Mouse (Mus musculus) left cerebral cortex, adult 18-20 months (tissue): ENCODE measurements around the gene Emc7. TPM values are rescaled to one million over a fixed set of nuclear protein-coding genes. Genes with fewer than 3 reads are reported as not detected.

Experiments used
- DNase-seq, 2 experiments: peaks; one replicate each; pipeline ENCODE4 v3.0.0; 2021 to 2022; ENCODE audit warnings: low spot score in 2 of 2, mixed read lengths in 1 of 2
- total RNA-seq, 2 experiments: library from RNA; stranded (reverse); gene quantifications; 2 replicates each; pipeline ENCODE4 v1.2.3; 2021

Gene Emc7
- total RNA-seq, 2 experiments from 2014 or later = 49.8 to 51.8 TPM

GRCm38 (mm10) chr2:112474997-112475724 lies 20.4 kb downstream of the Emc7 start:
- DNase-seq = no peak

- no peak for DNase-seq
Observed at GRCm38 (mm10) chr2:112476554-112476953, 21.8 kb downstream of the Emc7 start.

- no peak for DNase-seq
Observed at GRCm38 (mm10) chr2:112480669-112481068, 25.9 kb downstream of the Emc7 start, which contains the start of gene Chrm5. Gene Chrm5, minus strand, starts transcription at chr2:112480769.

- DNase-seq = no peak
Observed at GRCm38 (mm10) chr2:112481564-112481963, 26.8 kb downstream of the Emc7 start.

GRCm38 (mm10) chr2:112482533-112483333 lies 27.9 kb downstream of the Emc7 start:
- DNase-seq = no peak

GRCm38 (mm10) chr2:112483334-112483651 lies 28.5 kb downstream of the Emc7 start:
- no peak for DNase-seq

- no peak for DNase-seq
Observed at GRCm38 (mm10) chr2:112484886-112485285, 30.1 kb downstream of the Emc7 start.

- DNase-seq = no peak
Observed at GRCm38 (mm10) chr2:112490483-112491196, 35.8 kb downstream of the Emc7 start.

- no peak for DNase-seq
Observed at GRCm38 (mm10) chr2:112491629-112492028, 36.8 kb downstream of the Emc7 start.

GRCm38 (mm10) chr2:112492431-112492855 lies 37.6 kb downstream of the Emc7 start:
- no peak for DNase-seq

GRCm38 (mm10) chr2:112492856-112493538 lies 38.2 kb downstream of the Emc7 start, which contains the start of gene Aven:
Gene Aven, plus strand, starts transcription at chr2:112492964.
- peak; percentile 74 to 86 for DNase-seq

GRCm38 (mm10) chr2:112493539-112494260 lies 38.9 kb downstream of the Emc7 start:
- DNase-seq = no peak

- DNase-seq = no peak
Observed at GRCm38 (mm10) chr2:112497851-112498250, 43.1 kb downstream of the Emc7 start.

GRCm38 (mm10) chr2:112501209-112501608 lies 46.4 kb downstream of the Emc7 start:
- peak; percentile 64 to 80 for DNase-seq

- DNase-seq = no peak
Observed at GRCm38 (mm10) chr2:112503978-112504377, 49.2 kb downstream of the Emc7 start.

- DNase-seq = no peak
Observed at GRCm38 (mm10) chr2:112506841-112507435, 52.1 kb downstream of the Emc7 start.

- no peak for DNase-seq
Observed at GRCm38 (mm10) chr2:112507444-112507843, 52.6 kb downstream of the Emc7 start.

- no peak for DNase-seq
Observed at GRCm38 (mm10) chr2:112510140-112510539, 55.3 kb downstream of the Emc7 start.

GRCm38 (mm10) chr2:112513036-112513435 lies 58.2 kb downstream of the Emc7 start:
- no peak for DNase-seq

- no peak for DNase-seq
Observed at GRCm38 (mm10) chr2:112516728-112517127, 61.9 kb downstream of the Emc7 start.
